Mouse (Mus musculus): ENCODE measurements around the gene Mdm2. TPM values are rescaled to one million over a fixed set of nuclear protein-coding genes. Genes with fewer than 3 reads are reported as not detected.
A peak's percentile ranks its signal among the peaks of the same experiment; 100 is the strongest.

Gene Mdm2
- polyA plus RNA-seq, 1 experiment from 2014 or later: 64.0 TPM

DNA sequence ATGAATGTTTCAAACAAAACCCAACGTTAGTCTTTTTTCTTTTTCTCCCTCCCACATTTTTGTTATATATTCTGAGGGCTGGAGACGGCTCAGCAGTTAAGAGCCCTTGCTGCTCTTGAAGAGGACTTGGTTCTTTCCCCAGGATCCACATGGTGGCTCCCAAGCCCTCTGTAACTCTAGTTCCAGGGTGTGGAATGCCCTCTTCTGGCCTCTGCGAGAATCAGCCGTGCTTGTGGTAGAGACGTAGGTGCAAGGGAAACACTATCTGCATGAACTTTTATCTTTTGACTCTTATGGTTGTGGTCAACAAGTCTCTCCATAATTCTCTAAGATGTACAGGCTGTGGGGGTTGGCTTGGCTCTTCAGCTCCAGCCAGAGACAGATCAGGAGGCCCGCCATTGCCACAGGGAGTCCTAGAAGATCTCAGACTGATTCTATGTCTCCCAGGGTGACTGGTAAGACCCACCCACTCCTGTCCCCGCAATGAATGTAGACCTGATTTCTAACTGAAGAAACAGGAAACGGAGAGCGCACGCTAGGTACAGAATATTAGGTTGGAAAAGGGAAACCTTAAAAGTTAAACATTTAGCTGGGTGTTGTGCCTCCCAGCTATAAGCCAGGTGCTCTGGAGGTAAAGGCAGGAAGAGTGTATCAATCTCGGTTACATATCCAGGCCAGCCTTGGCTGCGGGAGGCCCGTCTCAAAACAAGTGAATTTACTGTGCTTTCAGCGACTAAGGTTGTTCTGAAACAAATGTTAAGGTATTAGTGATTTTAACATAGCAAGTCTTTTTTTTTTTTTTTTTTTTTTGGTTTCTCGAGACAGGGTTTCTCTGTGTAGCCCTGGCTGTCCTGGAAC lies 20.9 kb upstream of the Mdm2 start:
- no peaks in the 10 kb centered on the region for H3K27me3 ChIP-seq
- DNase-seq (ENCODE audit: low read depth, low spot score): no peak
- ChIA-PET POLR2A (interaction anchor here (0.6 kb wide), 1 partner anchor 15 kb away, joined by 5 read pairs; no protein-coding TSS in a partner anchor), CTCF (interaction anchor here (1.5 kb wide), 1 partner anchor 13 kb away, joined by 4 read pairs; no protein-coding TSS in a partner anchor)
- in situ Hi-C loops (cut with MboI; ENCODE audit: low pct_unique_long_range_greater_than_20kb): no loop called here
- ATAC-seq: peak; percentile 88
- TF ChIP-seq CTCF (IDR thresholded peaks at IDR 0.05): peak; percentile 89

DNA sequence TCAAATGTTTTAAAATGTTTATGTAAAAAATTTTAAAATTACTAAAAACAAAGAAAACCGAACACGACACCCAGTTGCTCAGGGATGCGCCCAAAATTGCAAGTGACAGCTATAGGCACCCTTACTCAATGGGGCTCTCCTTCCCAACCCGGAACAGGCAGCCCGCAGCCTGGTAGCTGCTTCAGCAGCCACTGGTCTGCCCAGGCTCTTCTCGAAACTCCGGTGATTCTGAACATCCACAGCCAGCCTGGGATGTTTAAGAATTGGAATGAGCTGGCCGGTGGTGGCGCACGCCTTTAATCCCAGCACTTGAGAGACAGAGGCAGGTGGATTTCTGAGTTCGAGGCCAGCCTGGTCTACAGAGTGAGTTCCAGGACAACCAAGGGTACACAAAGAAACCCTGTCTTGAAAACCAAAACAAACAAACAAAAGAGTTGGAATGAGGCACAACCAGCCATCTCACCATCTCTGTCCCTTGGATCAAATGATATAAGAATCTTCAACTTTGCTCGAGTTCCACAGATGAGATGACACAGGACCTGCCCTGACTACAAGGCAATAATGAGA lies 20.2 kb upstream of the Mdm2 start:
- no peak for DNase-seq (ENCODE audit: low read depth, low spot score)
- TF ChIP-seq CTCF (IDR thresholded peaks at IDR 0.05): no peak
- ChIA-PET POLR2A (no interaction called here), CTCF (no interaction called here)
- no peak for ATAC-seq
- H3K27me3 ChIP-seq: no peaks in the 10 kb centered on the region
- in situ Hi-C loops (cut with MboI; ENCODE audit: low pct_unique_long_range_greater_than_20kb): no loop called here

DNA sequence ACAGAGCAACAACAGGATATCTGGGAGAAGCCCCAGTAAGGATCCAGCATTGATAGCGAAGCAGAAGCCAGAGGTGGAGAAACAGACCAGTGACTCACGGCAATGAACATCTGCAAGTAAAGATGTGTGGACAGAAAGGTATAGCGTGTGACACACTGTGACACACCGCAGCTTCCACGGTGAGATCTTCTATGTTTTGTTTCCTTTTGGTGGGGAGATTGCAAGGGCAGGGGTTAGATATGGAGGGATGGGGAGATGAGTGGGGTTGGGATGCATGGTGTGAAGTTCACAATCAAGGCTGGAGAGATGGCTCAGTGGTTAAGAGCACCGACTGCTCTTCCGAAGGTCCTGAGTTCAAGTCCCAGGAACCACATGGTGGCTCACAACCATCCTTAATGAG lies 19.6 kb upstream of the Mdm2 start:
- H3K27me3 ChIP-seq: no peaks in the 10 kb centered on the region
- no peak for DNase-seq (ENCODE audit: low read depth, low spot score)
- ATAC-seq: no peak
- POLR2A ChIA-PET: no interaction called here
- TF ChIP-seq CTCF (IDR thresholded peaks at IDR 0.05): no peak
- CTCF ChIA-PET: no interaction called here
- in situ Hi-C loops (cut with MboI; ENCODE audit: low pct_unique_long_range_greater_than_20kb): no loop called here

DNA sequence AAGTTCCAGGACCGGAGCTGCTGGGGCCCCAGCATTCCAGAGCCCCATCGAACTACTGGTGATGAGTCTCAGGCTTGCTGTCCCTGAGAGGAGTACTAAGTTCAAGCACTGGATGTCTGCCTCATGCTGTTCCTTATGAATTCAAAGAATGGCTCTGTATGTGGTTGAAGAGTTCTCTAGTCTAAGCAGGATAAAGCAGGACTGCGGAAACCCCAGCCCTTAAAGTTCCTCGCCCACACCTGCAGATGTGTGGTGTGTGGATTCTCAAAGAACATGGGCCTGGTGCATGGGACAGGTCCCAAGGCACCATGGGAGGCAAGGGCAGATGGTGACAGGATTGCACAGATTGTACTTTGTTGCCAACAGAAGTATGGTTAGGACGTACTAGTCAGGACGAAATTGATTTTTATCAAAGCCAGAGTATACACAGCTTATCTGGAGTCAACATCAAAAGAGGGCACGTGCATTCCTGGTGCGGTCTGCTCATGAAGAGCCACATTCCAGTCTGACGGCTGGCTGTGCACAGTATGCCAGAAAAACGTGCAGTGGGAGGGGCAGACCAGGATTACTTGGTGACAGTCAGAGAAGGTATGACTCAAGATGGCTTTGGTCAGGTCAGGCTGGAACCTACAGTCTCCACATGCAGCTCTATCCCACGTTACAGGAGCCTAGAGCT lies 18.7 kb upstream of the Mdm2 start:
- in situ Hi-C loops (cut with MboI; ENCODE audit: low pct_unique_long_range_greater_than_20kb): no loop called here
- ATAC-seq (no peak), DNase-seq (ENCODE audit: low read depth, low spot score) (no peak)
- ChIA-PET CTCF (no interaction called here), POLR2A (no interaction called here)
- H3K27me3 ChIP-seq: no peaks in the 10 kb centered on the region
- no peak for TF ChIP-seq CTCF (IDR thresholded peaks at IDR 0.05)

DNA sequence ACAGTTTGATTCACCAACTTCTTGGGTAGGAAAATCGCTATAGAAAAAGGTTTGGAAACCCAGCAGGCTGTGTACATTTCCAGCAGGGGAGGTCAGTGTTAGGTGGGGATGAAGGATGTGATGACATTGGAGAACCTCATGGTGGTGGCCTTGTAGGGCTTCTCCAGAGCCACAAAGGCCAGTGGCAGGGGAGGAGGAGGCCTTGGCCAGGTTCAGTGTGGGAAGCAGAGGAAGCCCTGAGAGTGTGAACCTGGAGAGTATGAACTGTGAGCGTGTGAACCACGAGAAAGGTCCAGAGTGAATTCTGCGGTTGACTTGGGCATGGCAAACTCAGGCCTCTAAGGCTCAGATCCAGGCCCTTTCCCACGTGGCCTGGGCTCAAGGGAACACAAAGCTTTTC lies 18.0 kb upstream of the Mdm2 start:
- H3K27me3 ChIP-seq: no peaks in the 10 kb centered on the region
- no peak for TF ChIP-seq CTCF (IDR thresholded peaks at IDR 0.05)
- ChIA-PET CTCF (no interaction called here), POLR2A (no interaction called here)
- DNase-seq (ENCODE audit: low read depth, low spot score) (no peak), ATAC-seq (no peak)
- in situ Hi-C loops (cut with MboI; ENCODE audit: low pct_unique_long_range_greater_than_20kb): no loop called here

DNA sequence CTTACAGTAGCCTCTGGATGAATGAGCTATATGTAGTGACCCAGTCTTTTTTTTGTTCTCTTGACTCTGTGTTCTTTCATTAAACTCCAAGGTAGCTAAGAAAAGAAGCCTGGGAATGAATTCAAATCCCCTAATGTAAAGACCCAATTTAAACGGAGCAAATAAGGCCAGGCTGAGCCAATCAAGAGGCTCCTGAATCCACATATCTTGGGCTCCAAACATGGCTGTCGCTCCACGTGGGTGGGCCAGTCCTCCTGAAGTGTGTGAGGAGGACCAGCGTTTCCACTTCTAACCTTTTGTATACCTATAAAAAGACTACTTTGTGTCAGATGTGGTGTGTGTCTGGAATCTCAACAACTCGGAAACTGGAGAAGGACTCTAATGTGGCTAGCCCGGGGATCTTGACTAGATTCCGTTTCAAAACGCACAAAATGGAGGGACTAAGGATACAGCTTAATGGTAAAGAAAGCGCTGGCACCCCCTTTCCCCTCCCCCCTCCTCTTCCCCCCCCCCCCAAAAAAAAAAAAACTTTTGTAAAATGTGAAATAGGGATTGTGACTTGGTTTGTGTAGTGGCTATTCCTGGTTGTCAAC lies 17.1 kb upstream of the Mdm2 start:
- in situ Hi-C loops (cut with MboI; ENCODE audit: low pct_unique_long_range_greater_than_20kb): no loop called here
- TF ChIP-seq CTCF (IDR thresholded peaks at IDR 0.05): no peak
- ChIA-PET CTCF (no interaction called here), POLR2A (no interaction called here)
- ATAC-seq (no peak), DNase-seq (ENCODE audit: low read depth, low spot score) (no peak)
- H3K27me3 ChIP-seq: no peaks in the 10 kb centered on the region

DNA sequence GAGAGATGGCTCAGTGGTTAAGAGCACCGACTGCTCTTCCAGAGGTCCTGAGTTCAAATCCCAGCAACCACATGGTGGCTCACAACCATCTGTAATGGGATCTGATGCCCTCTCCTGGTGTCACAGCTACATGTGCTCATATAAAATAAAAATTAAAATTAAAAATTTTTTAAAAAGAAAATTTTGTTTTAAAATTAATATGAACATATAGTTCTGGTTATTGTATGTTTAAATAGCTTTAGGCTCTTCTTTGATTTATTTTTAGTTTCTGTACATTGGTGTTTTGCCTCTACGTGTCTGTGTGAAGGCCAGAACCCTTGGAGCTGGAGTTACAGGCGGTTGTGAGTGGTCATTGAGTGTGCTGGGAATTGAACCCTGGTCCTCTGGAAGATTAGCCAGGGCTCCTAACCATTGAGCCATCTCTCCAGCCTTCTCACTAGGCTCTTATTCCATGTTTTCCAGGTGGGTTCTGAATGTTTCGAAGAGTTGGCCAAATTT lies 16.4 kb upstream of the Mdm2 start:
- TF ChIP-seq CTCF (IDR thresholded peaks at IDR 0.05): no peak
- no peaks in the 10 kb centered on the region for H3K27me3 ChIP-seq
- no peak for ATAC-seq
- in situ Hi-C loops (cut with MboI; ENCODE audit: low pct_unique_long_range_greater_than_20kb): no loop called here
- ChIA-PET CTCF (no interaction called here), POLR2A (no interaction called here)
- no peak for DNase-seq (ENCODE audit: low read depth, low spot score)

DNA sequence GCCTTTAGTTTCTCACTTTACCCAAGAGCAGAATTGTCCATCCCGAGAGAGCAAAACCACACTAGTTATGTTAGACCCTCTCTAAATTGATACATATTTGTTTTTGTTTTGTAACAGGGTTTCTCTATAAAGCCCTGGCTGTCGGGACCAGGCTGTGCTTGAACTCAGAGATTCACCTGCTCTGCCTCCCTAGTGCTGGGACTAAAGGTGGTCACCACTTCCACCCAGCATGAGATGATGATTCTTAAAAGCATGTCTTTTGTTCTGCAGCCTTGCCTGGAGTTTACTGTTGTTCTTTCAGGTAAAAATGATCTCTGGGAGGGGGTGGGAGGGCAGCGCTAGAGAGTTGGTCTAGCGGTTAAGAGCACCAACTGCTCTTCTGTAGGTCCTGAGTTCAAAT lies 15.8 kb upstream of the Mdm2 start:
- CTCF ChIA-PET: no interaction called here
- ATAC-seq (no peak), DNase-seq (ENCODE audit: low read depth, low spot score) (no peak)
- TF ChIP-seq CTCF (IDR thresholded peaks at IDR 0.05): no peak
- in situ Hi-C loops (cut with MboI; ENCODE audit: low pct_unique_long_range_greater_than_20kb): no loop called here
- POLR2A ChIA-PET: no interaction called here
- H3K27me3 ChIP-seq: no peaks in the 10 kb centered on the region

DNA sequence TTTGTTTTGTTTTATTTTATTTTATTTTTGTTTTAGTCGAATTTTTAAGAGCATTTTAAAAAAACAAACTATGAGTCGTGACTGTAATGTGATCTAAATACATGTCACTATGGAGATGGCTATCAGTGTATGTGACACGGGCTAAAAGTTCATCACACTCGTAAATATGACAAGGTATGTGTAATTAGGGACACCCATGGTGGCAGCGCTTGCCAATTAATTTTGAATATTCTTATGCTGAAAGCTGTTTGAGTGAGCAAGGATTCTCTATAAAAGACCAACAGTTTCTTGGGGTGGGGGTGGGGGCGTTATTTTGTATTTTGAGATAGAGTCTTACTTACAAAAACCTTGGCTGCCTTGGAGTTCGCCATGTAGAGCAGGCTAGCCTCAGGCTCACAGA lies 15.1 kb upstream of the Mdm2 start:
- in situ Hi-C loops (cut with MboI; ENCODE audit: low pct_unique_long_range_greater_than_20kb): no loop called here
- DNase-seq (ENCODE audit: low read depth, low spot score) (no peak), ATAC-seq (no peak)
- POLR2A ChIA-PET: no interaction called here
- no peak for TF ChIP-seq CTCF (IDR thresholded peaks at IDR 0.05)
- H3K27me3 ChIP-seq: no peaks in the 10 kb centered on the region
- CTCF ChIA-PET: no interaction called here

DNA sequence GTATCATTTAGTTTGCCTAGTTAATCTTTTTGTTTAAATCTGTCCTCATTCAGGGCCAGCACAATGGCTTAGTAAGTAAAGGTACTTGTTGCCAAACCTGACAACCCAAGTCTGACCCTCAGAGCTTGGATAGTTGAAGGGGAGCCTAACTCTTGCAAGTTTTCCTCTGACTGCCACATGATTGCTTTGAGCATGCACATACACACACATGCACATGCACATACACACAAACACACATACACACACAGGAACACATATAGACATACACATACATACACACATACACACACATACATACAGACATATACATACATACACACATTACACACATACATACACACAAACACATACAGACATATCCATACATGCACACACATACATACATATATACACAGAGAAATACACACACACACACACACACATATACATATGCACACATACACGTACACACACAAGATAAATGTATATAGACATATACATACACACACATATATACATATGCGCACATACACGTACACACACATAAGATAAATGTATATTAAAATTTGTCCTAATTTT lies 14.3 kb upstream of the Mdm2 start:
- no peak for TF ChIP-seq CTCF (IDR thresholded peaks at IDR 0.05)
- in situ Hi-C loops (cut with MboI; ENCODE audit: low pct_unique_long_range_greater_than_20kb): no loop called here
- CTCF ChIA-PET: no interaction called here
- DNase-seq (ENCODE audit: low read depth, low spot score): no peak
- no peaks in the 10 kb centered on the region for H3K27me3 ChIP-seq
- ATAC-seq: no peak
- POLR2A ChIA-PET: no interaction called here
